ENCODE assay signal across 13 mouse cellular contexts in genomic region chr14:79529581-79530554, GRCm38 (mm10). TPM values are rescaled to one million over a fixed set of nuclear protein-coding genes. Genes with fewer than 3 reads are reported as not detected.
A peak's percentile ranks its signal among the peaks of the same experiment; 100 is the strongest.
DNase-seq lines count a peak whose midpoint lies in the region; ATAC-seq and TF ChIP-seq lines count a peak whose summit lies in the region.
"Had no signal": no experiment of that assay in that cellular context is flagged by ENCODE, and none has a peak within 500 bp of the region (broad histone marks: within the 10 kb centered on the region; RNA-seq: fewer than 3 reads in every experiment).

No protein-coding gene starts in this region.

- H3K4me3 ChIP-seq in heart, embryonic 10.5 days: no peak overlapping the region
- H3K4me3 ChIP-seq in lung, postnatal 0 days (ENCODE audit: low read depth, low read length): no peak overlapping the region
- H3K4me3 ChIP-seq: forebrain, embryonic 10.5 days; neural tube, embryonic 13.5 days had no signal

- no peaks in the 10 kb centered on the region for H3K9me3 ChIP-seq in heart, embryonic 10.5 days
- H3K9me3 ChIP-seq in lung, postnatal 0 days (ENCODE audit: low read length): no peaks in the 10 kb centered on the region
- H3K9me3 ChIP-seq: forebrain, embryonic 10.5 days; neural tube, embryonic 13.5 days had no signal

- H3K9ac ChIP-seq in lung, postnatal 0 days (replicated peaks; ENCODE audit: low read depth): no peak overlapping the region
- H3K9ac ChIP-seq: neural tube, embryonic 13.5 days had no signal

- no peak for TF ChIP-seq CTCF in lung, postnatal 0 days (IDR thresholded peaks at IDR 0.05)

- no peaks in the 10 kb centered on the region for H3K27me3 ChIP-seq in heart, embryonic 10.5 days (ENCODE audit: insufficient read depth, poor library complexity, severe bottlenecking)
- no peaks in the 10 kb centered on the region for H3K27me3 ChIP-seq in lung, postnatal 0 days (replicated peaks; ENCODE audit: insufficient read depth, low read length)
- H3K27me3 ChIP-seq: neural tube, embryonic 13.5 days had no signal

- WGBS in heart, embryonic 10.5 days: 71% methylated on average over 10 of the region's 10 CpGs
- 73% methylated on average over 10 of the region's 10 CpGs for WGBS in lung, postnatal 0 days

- TF ChIP-seq EP300 in lung, postnatal 0 days (IDR thresholded peaks at IDR 0.05): no peak

- H3K36me3 ChIP-seq in heart, embryonic 10.5 days: no peaks in the 10 kb centered on the region
- no peaks in the 10 kb centered on the region for H3K36me3 ChIP-seq in lung, postnatal 0 days (ENCODE audit: insufficient read depth, low read length)
- H3K36me3 ChIP-seq: forebrain, embryonic 10.5 days; neural tube, embryonic 13.5 days had no signal

- H3K4me2 ChIP-seq in lung, postnatal 0 days (replicated peaks; ENCODE audit: low read depth, low read length): no peak overlapping the region
- H3K4me2 ChIP-seq: neural tube, embryonic 13.5 days had no signal

- no peak overlapping the region for H3K27ac ChIP-seq in heart, embryonic 10.5 days
- H3K27ac ChIP-seq in lung, postnatal 0 days (ENCODE audit: low read length): no peak overlapping the region
- H3K27ac ChIP-seq: forebrain, embryonic 10.5 days; macrophage; neural tube, embryonic 13.5 days had no signal

- peaks cover 6% of the 10 kb centered on the region for H3K4me1 ChIP-seq in heart, embryonic 10.5 days
- H3K4me1 ChIP-seq in lung, postnatal 0 days (ENCODE audit: insufficient read depth, low read depth, low read length): peaks cover 4% of the 10 kb centered on the region; the same call in 1 of the 2 replicates
- H3K4me1 ChIP-seq: forebrain, embryonic 10.5 days; neural tube, embryonic 13.5 days had no signal

- DNase-seq in heart, embryonic 10.5 days (ENCODE audit: low spot score): peak; percentile 84
- no peak for DNase-seq in heart, postnatal 4 days
- peak; percentile 60 to 72 for DNase-seq in CD8-positive naive resting alpha-beta T cell, adult 2 months (ENCODE audit: low read depth in 2 of 2, low spot score in 2 of 2)
- DNase-seq in layer of hippocampus, adult 9-10 months (ENCODE audit: low spot score): no peak
- DNase-seq in lung, postnatal 0 days (ENCODE audit: low spot score): no peak
- no peak for DNase-seq in cerebellum, postnatal 36 days
- DNase-seq: cerebellum, adult 9-11 months; kidney, adult 9 months had no signal

- ATAC-seq in granulocyte monocyte progenitor cell, adult 5-6 weeks (replicated peaks; ENCODE audit: poor library complexity, severe bottlenecking): peak; percentile 42
- peak; percentile 54; the same call in 1 of the 2 replicates for ATAC-seq in monocyte, adult 5-6 weeks (replicated peaks; ENCODE audit: insufficient number of reproducible peaks, low FRiP score, low TSS enrichment, poor library complexity, severe bottlenecking)
- no peak for ATAC-seq in lung, postnatal 0 days

RNA-seq across cellular contexts. Expression of gene Wbp4, which starts 48.5 kb away (rescaled TPM):
- 28.4 and 33.6 TPM in 2 replicates for polyA plus RNA-seq in heart, embryonic 10.5 days (2016; fragmentation: Nextera tagmentation; extraction: Ambion mirVana)
- 10 to 100 TPM; 24.7 to 25.8 TPM for total RNA-seq in heart, postnatal 4 days (2021)
- total RNA-seq in granulocyte monocyte progenitor cell, adult 5-6 weeks (2014; fragmentation: Nextera tagmentation): 15.3 and 28.1 TPM in 2 replicates
- total RNA-seq in granulocyte monocyte progenitor cell, adult 5-6 weeks (2017): 70.8 and 75.0 TPM in 2 replicates
- 59.1 to 69.4 TPM (median 63.9 TPM) in 3 replicates for total RNA-seq in monocyte, adult 5-6 weeks (2017)
- polyA plus RNA-seq in lung, postnatal 0 days (2015; fragmentation: Nextera tagmentation; extraction: Ambion mirVana): 35.8 and 37.6 TPM in 2 replicates

RNA-seq across cellular contexts. Expression of gene Elf1, which starts 48.9 kb away (rescaled TPM):
- 7.4 and 7.5 TPM in 2 replicates for polyA plus RNA-seq in heart, embryonic 10.5 days (2016; fragmentation: Nextera tagmentation; extraction: Ambion mirVana)
- total RNA-seq in heart, postnatal 4 days (2021): 10 to 100 TPM; 20.3 to 22.5 TPM
- total RNA-seq in granulocyte monocyte progenitor cell, adult 5-6 weeks (2014; fragmentation: Nextera tagmentation): 92.6 and 98.6 TPM in 2 replicates
- total RNA-seq in granulocyte monocyte progenitor cell, adult 5-6 weeks (2017): 178 and 188 TPM in 2 replicates
- total RNA-seq in monocyte, adult 5-6 weeks (2017): 153 to 230 TPM (median 169 TPM) in 3 replicates
- polyA plus RNA-seq in lung, postnatal 0 days (2015; fragmentation: Nextera tagmentation; extraction: Ambion mirVana): 21.0 and 25.7 TPM in 2 replicates

RNA-seq across cellular contexts. Expression of gene Sugt1, which starts 57.6 kb away (rescaled TPM):
- polyA plus RNA-seq in heart, embryonic 10.5 days (2016; fragmentation: Nextera tagmentation; extraction: Ambion mirVana): 106 and 123 TPM in 2 replicates
- total RNA-seq in heart, postnatal 4 days (2021): 100 to 1,000 TPM in 1 of 2 experiments, 10 to 100 TPM in 1; 99.3 to 107 TPM
- total RNA-seq in granulocyte monocyte progenitor cell, adult 5-6 weeks (2014; fragmentation: Nextera tagmentation): 80.8 and 116 TPM in 2 replicates
- 92.4 and 133 TPM in 2 replicates for total RNA-seq in granulocyte monocyte progenitor cell, adult 5-6 weeks (2017)
- 144 to 198 TPM (median 182 TPM) in 3 replicates for total RNA-seq in monocyte, adult 5-6 weeks (2017)
- polyA plus RNA-seq in lung, postnatal 0 days (2015; fragmentation: Nextera tagmentation; extraction: Ambion mirVana): 96.8 and 104 TPM in 2 replicates

Comparison
In these comparisons a context has a peak if more than half of its experiments do, and no peak if none do; other contexts are left out.
1. DNase-seq: peak in heart, embryonic 10.5 days (single experiment) and CD8-positive naive resting alpha-beta T cell, adult 2 months (2 of 2); none in heart, postnatal 4 days (single experiment), layer of hippocampus, adult 9-10 months (single experiment), lung, postnatal 0 days (single experiment) and cerebellum, postnatal 36 days (0 of 2).